Mouse (Mus musculus) layer of hippocampus, adult 8-10 months (tissue): ENCODE data around the gene Col18a1. TPM values are rescaled to one million over a fixed set of nuclear protein-coding genes. Genes with fewer than 3 reads are reported as not detected.
A peak's percentile ranks its signal among the peaks of the same experiment; 100 is the strongest.

ENCODE experiments used
- DNase-seq, 2 experiments: peaks; one replicate each; pipeline ENCODE4 v3.0.0; 2022; ENCODE audit warnings: low spot score in 2 of 2
- total RNA-seq, 4 experiments: library from RNA; stranded (reverse); gene quantifications; 2 replicates each; pipeline ENCODE4 v1.2.4; 2022

Gene Col18a1
- 1 to 10 TPM; 3.9 to 4.5 (median 4.3) TPM for total RNA-seq

DNA sequence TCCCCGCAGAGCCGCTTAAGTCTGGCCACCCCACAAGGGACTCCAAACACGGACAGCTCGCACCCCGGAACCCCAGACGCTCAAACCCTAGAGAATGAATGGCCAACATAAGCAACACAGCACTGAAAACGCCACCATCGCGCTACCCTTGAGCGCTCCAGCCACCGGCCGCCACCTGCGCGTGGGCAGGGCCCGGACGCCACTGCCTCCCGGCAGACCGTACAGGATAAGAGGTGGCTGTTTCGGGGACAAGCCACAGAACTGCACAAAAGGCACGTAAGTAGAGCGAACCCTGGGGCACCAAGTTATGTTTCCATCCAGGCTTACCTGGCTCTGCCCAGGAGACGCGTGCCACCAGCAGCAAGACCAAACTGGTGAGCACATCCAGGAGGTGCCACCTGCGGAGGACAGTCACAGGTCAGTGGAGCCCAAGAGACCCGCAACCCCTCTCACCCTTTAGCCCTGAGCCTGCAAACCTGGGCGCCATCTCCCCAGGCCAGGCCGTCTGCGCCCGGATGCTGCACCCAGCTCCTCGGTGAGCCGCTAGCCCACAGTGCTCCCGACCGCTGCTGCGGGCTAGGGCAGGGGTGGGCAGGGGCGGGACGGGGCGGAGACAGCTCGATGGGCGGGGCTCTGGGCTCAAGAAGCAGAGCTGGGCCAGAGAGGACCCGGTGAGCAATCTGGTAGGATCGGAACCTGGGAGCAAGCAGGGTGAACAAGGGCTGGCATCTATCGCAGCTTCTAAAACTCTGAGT, at the start of gene Col18a1:
TSS of gene Col18a1 (minus strand) at position 586 of the 755 bp plus-strand sequence.
- DNase-seq = no peak

DNA sequence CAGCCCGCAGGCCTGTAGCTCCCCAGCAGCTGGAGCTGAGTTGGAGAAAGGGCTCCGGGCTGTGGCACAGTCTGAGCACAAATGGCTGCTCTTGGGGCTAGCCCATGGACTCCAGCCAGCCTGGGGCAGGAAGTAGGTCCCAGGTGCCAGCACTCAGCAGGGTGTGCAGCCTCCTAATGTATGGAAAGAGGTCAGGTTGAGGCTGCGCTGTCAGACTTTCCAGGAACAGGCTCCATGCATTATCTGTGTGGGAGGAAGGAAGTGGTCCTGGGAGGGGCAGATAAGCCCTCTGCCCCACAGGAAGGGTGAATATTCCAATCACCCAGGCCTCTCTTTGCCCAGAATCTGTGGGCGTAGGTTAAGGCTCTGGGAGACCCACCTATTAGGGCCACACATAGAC, 49.3 kb upstream of the Col18a1 start:
- DNase-seq = no peak

DNA sequence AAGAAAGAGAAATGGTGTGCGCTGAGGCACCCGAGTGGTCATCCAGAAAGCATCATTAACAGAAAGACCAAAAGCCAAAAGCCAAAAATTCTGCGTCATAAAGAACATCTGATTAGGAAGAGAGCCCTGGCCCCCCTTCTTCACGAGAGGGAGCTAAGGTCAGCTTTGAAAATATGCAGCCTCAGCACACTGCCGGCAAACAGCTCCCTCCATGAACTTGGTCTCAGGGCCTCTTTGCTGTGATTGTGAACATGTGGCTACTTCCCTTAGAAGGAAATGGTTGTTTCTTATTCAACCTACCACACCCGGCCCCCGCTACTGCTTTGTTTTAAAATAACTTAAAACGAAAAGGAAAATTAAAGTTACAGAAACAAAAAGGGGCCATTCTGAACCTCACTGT, 48.2 kb upstream of the Col18a1 start:
- no peak for DNase-seq

DNA sequence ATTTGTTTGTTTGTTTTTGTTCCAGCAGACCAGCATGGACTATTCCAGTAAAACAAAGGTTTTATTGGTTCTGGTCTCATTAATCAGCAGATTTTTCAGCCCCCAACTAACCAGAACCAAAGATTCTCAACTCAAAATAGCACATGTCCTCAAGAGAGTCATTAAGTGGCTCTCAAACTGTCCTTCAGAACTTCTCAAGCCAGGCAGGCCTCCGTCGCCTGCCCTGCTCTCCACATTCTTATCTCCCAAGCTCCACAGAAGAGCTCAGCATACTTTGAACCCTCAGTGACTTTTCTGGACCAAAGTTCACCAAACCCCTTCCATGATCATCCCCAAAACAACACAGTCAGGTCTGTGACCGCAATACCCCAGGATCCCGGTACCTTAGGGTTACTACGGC, 47.1 kb upstream of the Col18a1 start:
- no peak for DNase-seq

DNA sequence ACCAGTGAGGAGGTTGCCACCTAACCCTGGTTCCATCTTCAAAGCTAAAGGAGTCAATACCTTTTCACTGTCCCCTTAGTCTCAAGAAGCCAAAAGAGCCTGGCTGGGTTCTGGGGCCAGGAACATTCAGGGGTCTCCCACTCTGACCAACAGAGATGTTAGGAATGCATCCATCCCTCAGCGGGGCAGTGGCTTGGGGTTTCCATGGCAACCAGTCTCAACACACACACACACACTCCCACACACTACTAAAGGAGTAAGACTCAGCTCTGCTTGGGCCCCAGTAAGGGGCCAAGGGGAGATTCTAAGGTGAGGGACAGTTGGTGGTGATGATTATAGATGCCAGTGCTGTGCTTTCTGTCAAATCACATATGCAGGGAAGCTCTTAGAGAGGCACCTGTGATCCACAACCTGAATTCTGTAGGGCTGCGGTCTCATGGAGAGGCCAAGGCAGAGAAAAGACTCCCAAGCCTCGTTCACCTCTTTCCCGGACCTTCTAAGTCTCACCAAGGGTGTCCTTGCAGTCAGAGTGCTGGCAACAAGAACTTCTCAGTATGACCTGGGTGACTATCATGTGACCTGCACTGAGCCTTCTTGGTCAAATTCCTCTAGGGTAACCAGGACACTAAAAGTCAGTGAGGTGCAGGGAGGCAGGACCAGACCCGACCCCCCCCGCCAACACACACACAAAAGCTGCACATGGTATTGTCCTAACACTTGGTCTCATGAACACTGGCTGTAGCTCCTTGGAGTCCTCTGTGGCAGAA, 46.2 kb upstream of the Col18a1 start:
- DNase-seq = no peak

DNA sequence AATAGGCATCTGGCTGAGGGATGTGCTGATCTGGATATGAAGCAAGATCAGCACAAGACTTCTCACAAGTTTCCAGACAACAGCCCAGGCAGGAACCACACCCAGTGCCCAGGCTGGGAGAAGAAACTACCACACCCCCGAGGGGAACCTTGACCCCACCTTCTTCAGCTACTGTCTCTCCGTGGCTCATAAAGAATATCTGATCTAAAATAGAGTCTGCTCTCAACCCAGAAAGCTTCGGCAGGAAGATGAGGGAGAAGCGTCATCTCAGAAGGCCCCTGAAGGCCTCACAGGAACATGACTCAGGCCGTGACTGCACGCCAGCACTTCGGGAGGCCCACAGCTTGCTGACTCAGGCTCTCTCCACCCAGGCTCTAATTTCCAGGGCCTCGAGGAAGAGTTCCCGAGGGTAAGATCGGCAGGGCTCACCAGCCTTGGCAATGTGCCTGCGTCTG, 44.8 kb upstream of the Col18a1 start:
- DNase-seq = no peak

DNA sequence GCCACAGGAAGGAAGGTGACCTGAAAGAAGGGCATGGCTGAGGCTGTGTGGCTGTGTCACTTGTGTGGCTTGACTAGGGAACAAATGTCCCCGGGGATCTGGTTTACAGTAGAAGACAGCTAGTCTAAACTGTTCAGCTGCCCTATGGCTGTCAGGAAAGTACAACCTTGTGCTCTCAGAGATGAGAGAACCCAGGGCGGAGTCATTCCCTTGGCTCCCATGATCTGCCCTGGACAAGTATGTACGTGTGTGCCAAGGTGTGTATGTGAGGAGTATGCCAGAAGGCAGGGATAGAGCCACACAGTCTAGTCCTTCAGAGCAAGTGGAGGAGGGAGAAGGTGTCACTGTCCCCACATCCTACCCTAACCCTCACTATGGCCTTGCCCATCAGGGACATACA, 44.3 kb upstream of the Col18a1 start:
- DNase-seq = no peak

DNA sequence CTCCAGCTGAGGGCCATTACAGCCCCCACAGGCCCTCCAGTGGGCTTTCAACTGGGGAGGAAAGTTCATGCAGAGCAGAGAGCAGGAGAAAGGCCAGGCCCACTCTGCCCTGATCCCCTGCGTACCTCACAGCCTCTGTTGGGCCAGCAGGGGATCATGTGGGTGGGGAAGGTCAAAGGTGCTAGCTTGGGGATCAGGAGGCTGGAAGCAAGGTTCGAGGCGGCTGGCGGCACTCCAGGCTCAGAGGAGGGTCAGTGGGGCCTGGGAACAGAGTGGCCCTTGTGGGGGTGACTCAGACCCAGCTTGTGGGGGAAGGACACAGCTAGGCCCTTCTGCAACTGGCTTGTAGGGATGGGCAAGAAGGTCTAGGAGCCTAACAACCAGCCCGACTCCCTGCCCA, 42.9 kb upstream of the Col18a1 start:
- DNase-seq = no peak

DNA sequence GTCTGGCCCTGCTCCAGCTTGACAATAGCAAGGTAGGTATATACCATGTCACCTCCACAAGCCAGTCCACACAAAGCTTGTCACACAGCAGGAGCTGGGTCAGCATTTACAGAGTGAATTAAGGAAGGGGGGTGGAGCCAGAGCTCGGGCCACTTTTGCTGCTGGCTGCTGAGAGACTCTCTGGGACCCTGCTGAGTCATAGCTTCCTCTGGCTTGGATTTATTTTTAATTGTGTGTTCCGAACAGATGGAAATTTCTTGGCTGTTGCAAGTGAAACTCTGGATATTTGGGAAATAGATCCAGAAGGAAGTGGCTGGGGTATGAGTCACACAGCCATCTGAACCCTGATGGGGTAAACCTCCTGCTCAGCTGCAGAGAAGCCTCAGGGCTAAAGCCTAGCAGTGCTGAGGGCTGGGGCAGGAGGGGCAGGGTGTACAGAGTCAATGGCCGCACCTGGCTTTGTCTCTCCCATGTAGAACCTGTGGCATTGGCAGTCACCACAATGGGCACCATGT, 40.3 kb upstream of the Col18a1 start:
- peak; percentile 64 to 68 for DNase-seq

DNA sequence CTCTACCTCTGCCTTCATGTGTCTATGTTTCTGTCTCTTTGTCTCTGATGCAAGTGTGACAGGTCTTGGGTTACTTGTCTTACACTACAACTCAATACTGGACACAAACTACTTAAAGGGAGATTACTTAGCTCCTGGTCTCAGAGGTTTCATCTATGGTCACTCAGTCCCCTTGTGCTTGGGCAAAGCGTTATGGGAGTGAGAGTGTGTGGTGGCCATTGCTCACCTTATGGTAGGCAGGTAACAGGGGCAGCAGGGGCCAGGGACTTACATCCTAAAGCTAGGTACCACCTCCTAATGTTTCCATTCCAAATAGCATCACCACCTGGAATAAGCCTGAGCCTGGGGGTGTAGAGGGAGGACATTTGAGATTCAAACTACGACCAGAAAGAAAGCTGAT, 39.8 kb upstream of the Col18a1 start:
- DNase-seq = no peak

DNA sequence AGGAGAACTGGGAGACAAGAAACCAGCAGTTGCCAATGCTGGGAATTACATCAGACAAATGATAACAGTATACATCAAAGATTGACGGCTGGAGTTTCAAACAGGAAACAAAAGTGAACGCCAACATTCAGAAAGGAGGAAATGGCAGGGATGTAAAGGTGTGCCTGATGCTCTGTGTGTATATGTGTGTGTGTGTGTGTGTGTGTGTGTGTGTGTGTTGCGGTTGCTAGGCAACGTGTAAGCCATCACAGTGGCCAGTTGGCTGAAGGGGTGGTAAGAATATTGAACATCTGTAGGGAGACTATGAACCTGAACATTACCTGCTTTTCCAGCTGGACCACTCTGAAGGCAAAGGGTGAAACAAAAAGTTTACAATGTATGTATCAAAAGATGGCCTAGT, 37.6 kb upstream of the Col18a1 start:
- no peak for DNase-seq

DNA sequence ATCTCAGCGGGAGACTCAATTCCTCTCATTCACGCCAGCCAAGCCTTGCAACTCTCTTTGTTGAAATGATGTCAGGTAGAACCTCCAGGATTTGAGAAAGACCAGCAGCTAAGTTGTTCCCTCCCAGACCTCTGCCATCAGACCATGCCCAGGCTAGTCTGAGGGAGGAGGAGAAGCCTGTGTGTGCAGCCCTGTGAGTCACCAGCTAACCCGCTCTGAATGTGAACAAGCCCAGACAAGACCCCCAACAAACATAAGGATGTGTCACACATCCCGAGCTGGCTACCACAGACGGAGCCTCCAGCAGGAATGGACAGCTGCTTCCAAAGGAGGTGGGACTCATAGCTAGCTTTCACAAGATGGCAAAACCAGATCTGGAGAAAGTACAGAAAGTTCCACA, 35.6 kb upstream of the Col18a1 start:
- no peak for DNase-seq

DNA sequence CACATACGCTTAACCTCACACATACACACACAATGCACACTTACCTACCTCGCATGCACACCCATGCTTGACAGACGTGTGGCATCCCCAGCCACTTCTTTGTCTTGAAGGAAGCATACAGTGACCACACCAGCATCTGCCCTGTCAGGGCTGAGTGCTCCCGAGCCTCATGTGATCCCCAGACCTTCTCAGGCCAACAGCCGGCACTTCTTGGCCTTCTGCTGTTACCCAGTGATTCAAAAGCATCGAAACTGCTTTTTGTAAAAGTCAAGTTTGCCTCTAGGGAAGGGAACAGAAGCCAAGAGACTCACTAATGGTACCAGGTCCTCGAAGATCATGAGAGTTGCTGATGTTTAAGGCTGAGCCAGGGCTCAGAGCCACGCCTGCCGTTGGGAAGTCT, 33.9 kb upstream of the Col18a1 start:
- DNase-seq = no peak

DNA sequence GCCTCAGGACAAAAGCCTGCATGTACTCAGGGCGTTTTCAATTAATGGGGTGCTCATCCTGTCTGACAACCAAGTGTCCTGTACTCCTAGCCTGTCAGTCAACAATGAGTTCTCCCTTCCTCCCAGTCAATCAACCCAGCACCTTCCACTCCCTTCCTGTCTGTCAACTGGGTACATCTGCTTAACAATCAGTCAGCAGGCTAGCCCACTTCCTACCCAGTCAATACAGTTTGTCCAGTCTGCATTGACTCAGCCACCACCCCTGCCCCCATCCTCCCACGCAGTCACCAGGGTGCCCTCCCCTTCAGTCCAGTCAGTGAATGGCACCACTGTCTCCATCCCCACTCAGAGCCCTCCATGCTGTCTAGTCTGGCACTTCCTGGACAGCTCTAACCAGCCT, 32.9 kb upstream of the Col18a1 start:
- DNase-seq = no peak

DNA sequence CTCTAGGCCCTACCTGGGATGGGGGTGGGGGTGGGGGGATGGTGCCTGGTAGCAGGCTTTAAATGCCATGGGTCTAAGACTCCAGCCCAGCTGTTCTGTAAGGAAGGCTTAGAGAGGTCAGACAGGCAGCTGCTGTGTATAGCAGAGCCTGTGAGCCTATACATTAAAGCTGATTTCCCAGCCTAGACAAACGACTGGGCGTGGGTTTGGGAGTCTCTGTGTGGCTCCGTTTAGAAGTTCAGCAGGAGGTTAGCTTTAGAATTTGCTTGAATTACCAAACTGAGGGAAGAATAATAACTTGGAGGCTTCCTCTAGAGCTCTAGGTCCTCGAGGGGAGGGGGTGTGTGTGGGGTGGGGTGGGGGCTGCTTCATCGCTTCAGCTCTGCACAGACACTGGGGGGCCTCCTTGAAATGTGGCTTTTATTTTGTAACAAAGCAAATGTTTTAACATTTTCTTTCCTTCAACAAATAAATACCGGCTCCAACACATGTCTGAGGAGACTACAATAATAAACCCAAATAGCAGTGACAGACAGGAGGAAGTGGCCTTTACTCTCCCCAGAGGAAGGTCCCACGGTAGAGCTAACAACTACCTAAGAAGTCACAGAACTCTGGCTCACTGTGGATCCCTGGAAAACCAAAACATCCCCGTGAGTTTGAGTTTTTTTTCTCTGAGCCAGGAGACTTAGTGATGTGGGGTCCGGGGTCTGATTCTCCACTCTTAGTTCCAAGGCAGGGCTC, 31.3 kb upstream of the Col18a1 start:
- DNase-seq = no peak

DNA sequence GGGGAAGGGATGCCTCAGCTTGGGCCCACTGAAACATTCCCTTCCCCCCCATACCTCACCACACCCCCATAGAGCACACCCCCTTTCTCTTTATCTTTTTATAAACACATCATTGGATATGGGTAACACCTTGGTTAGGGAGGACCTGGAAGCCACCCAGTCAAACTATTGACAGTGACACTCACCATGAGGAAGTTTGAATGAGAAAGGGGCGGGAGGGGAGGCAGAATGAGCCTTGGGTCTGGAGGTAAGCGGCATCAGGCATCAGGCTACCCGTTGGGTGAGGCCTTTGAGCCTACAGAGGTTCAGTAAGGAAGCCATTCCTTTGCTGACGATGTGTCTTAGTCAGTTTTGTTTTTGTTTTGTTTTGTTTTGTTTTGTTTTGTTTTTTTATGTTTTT, 30.3 kb upstream of the Col18a1 start:
- no peak for DNase-seq

DNA sequence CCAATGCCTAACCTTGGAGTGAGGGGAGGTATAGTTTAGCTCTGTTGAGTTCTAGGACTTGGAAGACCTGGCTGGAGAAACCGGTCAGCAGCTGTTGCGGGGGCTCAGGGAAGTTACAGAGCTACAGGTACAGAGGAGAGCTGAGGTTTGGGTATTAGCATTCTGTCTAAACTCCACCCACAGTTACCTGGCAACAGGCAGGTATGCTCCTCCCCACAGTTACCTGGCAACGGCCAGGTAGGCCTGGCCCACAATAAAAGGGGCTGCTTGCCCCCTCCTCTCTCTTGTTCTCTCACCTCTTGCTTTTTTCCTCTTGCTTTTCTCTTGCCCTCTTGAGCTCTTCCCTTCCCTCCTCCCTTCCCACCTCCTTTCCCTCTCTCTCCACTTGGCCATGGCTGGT, 29.8 kb upstream of the Col18a1 start:
- no peak for DNase-seq

DNA sequence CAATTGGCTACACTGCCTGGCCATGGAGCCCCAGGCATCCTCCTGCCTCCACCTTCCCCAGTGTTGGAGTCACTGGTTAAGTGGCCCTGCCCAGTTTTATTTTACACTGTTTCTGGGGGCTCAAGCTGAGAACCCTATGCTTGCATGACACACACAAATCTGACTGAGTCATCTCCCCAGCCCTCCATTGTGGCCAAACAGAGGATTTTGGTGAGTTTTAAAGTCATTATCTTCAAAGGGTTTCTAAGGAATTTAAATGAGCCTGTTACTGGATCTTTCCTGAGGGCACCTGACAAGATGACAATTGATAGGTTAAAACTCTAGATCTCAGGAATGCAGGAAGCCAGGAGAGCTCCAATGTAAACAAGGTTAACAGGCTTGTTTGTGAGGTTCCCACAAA, 27.1 kb upstream of the Col18a1 start:
- no peak for DNase-seq

DNA sequence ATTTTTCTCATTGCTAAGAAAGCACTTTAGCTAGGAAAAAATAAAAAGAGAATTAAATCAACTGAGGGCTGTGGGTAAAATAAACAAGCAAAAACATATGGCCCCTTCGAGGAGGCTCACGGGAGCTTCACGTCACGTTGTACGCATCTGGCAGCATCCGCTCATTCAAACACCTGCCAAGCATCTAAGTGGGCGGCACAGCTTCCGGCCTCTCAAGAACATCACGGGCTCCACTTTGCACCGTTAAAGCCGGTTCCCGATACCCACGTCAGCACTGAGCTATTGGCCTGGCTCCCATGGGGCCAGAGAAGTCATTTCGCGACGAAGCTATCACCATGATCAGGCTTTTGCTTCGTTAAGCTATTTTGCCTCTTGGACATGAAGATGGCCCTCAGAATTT, 26.4 kb upstream of the Col18a1 start:
- DNase-seq = no peak

DNA sequence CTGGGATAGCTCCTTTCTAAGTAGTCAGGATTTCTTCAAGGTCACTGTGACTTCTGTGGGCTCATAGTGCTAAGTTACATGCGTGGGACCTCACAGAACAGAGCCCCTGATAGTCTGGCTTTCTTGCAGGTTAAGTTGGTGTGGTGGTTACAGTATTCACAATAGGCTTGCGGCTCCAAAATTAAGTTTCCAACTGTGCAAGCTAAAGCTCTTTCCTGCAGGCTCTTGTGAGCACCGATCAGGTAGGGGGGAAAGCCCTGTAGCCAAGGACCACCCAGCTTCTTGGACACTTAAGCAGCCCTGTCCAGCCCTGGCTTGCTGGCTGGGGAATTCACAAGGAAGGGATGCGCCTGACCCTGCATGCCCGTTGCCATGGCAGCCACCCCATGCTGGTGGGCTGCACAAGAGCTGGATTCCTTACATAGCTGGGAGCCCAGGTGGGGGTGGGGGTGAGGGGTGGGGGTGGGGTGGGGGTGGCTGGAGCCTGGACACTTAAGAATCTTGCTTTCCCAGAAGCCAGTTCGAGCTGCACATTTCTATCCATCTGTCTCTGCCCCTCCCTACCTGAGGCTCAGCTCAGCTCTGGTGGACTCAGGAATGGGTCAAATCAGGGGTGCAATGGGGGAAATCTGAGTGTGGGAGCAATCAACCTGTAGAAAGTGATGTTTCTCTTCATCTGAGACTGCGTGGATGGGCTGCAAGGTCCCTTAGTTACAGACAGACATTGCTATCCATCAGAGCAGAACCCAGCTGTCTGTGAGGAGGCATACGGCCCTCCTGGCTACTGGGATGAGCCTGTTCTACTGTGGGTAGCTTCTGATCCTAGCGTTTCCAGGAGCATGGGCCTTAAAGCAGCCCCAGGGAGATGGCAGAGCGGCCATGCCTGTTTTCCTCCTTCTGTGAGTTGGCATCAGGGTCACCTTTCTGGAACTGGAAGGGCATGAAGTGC, 24.9 kb upstream of the Col18a1 start:
- no peak for DNase-seq

DNA sequence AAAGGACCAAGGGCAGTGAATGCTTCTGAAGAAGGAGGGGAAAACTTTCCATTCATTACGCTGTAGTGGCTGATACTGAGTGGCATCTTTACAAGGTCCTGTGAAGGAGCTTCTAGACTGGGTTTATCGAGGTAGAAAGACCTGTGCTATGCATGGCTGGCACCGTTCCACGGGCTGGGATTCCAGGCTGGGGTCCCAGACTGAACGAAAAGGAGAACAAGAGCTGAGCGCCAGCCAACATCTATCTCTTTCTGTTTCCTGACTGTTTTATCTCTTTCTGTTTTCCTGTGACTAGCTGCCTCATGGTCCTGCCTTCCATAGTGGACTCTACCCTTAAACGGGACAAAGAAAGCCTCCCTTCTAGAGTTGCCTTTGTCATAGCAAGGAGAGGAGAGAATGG, 21.1 kb upstream of the Col18a1 start:
- DNase-seq = no peak
